Mouse (Mus musculus) NIH3T3 (cell line): ENCODE measurements around the gene Lrrtm3.

Source experiments
- DNase-seq: peaks from one replicate; pipeline ENCODE4 v3.0.0-alpha.2; 2012; ENCODE audit warnings: low read depth

The Lrrtm3 gene

GRCm38 (mm10) chr10:64041218-64041617 lies 48.9 kb downstream of the Lrrtm3 start:
- DNase-seq, result no peak

- no peak for DNase-seq
Observed at GRCm38 (mm10) chr10:64039760-64040535, 50.1 kb downstream of the Lrrtm3 start.

GRCm38 (mm10) chr10:64030901-64031300 lies 59.2 kb downstream of the Lrrtm3 start:
- DNase-seq, result no peak

DNA sequence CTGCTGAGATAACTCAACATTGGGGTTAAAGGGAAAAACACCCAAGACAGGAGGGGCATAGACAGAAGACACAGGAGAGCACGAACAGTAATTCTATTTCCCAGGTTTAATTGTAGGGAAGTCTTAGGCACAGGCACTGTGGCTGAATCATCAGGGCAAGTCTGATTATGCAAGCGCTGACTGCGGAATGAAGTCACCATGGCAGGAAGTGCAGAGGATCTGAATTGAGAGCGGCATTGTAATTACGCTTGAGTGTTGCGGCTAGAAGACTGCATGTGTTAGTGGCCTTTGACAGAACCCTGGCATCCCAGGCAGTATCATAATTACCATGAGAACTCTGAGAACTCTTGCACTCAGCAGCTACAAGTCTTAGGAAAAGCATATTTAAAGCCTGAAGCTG lies 66.7 kb downstream of the Lrrtm3 start:
- no peak for DNase-seq

GRCm38 (mm10) chr10:64020347-64020746 lies 69.7 kb downstream of the Lrrtm3 start:
- DNase-seq, result no peak

DNA sequence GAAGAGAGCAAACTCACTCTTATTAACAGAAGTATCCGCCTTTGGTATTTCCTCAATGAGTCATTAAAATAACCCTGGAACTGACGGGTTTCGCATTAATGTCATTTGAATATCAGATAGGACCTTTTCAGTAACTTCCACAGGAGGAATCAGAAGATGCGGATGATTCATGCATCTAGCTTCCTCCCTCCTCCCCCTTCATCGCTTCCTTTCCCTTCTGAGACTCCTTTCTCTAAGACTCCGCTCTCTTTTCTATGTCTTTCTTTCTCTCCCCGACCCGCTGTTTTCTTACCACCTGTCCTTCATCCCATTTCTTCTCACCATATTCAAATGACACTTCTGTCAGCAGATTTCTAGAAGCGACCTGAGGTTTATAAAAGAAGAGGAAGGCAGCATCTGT lies 88.1 kb downstream of the Lrrtm3 start:
- DNase-seq, result no peak

DNA sequence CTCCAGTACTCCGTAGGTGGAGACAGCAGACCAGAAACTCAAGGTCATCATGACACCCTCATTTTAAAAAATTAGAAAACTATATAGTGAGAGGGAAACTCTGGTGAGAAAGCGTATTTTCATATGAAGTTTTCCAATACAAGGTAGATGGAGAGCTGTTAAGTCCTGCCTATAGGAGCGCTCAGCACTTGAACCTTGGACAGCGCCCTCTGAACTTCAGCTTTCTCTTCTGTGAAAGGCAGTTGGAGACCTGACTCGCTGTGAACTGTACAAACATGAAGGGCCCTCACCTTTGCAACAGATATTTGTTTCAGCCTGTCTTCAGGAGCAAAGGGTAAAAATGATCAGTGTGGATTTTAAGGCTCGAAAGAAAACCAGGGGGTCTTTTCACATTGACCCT lies 88.5 kb downstream of the Lrrtm3 start:
- peak; percentile 7 for DNase-seq

- DNase-seq, result no peak
Observed at GRCm38 (mm10) chr10:63994251-63994650, 95.8 kb downstream of the Lrrtm3 start.

DNA sequence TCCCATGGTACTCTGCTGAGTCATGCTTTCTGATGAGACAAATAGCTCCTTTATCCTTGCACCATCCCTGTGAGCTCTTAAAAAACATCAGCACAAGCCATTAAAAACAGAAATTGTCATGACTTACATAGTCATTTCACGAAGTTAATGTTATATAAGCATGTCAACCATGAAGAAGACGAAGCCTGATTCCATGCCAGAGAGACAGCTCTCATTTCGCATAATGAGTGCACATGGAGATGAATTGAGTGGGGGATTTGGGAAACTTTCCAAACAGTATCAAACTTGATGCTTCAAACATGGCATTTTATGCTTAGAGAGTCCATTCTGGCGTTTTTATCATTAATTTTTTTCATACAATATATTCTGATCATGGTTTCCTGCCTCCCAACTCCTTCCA lies 104.5 kb downstream of the Lrrtm3 start:
- DNase-seq, result no peak

DNA sequence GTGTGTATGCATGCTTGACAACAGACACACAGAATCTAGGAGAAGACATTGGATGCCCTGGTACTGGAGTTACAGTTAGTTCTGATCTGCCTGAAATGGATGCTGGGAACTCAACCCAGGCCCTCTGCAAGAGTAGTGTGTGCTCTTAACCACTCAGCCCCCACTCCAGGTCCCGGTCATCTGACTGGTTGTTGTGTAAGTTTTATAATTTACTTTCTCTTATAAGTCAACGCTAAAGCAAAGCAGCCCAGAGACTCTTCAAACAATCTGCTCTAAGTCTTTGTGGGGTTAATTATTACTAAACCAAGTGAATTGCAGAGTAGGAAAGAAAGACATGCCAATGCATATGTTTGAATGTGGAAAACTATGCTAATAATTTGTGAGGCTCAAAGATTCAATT lies 110.7 kb downstream of the Lrrtm3 start:
- DNase-seq, result no peak

GRCm38 (mm10) chr10:63978969-63979368 lies 111.1 kb downstream of the Lrrtm3 start:
- DNase-seq, result no peak

DNA sequence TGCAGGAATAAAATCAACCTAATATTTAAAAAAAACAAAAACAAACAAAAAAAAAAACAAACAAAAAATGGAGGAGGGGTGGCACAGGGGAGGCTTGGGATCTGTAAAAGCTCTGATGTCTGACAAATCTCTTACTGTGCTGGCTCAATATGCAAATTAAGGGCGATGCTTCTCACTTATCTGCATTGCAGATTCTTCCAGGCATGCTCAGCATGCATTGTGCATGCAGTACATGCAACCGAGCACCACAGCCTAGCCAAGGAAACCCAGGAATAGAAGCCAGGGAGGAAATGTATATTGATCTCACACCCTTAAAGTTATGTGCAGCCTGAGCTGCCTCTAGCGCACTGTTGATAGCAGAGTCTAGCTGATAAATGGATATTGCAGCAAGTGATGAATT lies 111.5 kb downstream of the Lrrtm3 start:
- no peak for DNase-seq

GRCm38 (mm10) chr10:63978101-63978500 lies 112.0 kb downstream of the Lrrtm3 start:
- no peak for DNase-seq

GRCm38 (mm10) chr10:63972300-63972699 lies 117.8 kb downstream of the Lrrtm3 start:
- no peak for DNase-seq

DNA sequence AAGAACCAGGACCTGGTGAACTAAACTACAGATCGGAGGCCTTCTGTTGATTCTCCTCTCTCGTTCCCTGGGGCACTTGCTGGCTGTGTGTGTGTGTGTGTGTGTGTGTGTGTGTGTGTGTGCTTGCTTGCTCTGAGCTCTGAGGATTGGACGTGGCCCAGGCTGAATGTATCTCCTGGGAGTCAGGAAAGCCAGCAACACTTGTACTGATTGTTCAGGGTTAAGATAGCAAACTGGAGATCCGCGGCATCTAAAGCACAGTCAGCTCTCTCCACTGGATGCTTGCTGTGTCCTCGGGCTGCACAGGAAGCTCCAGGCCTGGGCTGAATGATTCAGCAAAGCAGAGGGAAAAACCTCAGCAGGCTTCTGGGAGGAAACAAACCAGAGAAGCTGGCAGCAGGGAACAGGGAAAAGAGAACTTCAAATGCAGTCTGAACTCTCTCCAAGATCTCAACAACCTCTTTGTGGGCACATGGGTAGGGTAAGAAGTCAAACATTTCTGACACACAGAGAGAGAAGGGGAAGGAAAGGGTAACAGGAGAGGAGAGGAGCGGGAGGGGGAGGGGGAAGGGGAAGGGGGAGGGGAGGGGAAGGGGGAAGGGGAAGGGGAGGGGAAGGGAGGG lies 135.7 kb downstream of the Lrrtm3 start:
- peak; percentile 6 for DNase-seq

DNA sequence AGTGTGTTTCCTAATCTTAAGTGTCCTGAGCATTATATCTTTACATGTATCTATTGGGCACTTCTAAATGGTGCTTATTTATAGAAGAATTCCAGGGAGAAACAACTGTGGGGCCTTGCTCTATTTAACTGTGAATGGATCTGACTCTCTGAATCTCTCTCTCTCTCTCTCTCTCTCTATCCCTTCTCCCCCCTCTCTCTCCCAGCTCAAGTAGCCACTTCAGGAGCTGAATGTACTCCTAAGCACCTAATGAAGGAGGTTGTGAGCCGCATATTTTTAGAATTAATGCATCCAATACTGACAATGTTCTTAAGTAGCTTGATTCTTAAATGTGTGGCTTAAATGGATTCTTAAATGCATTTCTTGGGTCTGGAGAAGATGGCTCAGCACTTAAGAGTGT lies 138.6 kb downstream of the Lrrtm3 start:
- no peak for DNase-seq

DNA sequence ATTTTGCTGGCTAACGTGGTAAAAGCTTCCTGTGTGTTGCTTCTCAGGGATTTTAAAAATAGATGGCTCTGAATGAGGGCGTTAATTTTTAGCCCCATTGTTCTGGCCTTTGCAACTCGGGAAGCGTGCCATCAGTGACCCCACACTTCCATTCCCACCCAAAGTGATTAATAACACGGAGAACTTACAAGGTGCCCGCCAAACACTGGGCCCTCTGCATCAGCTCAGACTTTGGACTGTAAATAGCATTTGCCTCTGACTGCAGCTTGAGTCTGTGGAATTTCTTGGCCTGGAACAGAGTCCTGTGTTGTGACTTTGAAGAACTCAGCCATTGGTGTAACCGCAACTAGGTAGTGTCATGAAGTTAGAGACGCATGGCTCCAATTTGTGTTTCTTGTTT lies 139.2 kb downstream of the Lrrtm3 start:
- no peak for DNase-seq

GRCm38 (mm10) chr10:63947266-63947665 lies 142.8 kb downstream of the Lrrtm3 start:
- no peak for DNase-seq

GRCm38 (mm10) chr10:63945534-63945933 lies 144.5 kb downstream of the Lrrtm3 start:
- DNase-seq, result no peak

GRCm38 (mm10) chr10:63933946-63934345 lies 156.1 kb downstream of the Lrrtm3 start:
- no peak for DNase-seq

- no peak for DNase-seq
Observed at GRCm38 (mm10) chr10:63927334-63927733, 162.7 kb downstream of the Lrrtm3 start, which contains the start of gene Gm10118. Gm10118 (minus strand) TSS chr10:63927434.

- no peak for DNase-seq
Observed at GRCm38 (mm10) chr10:63908878-63909277, 181.2 kb downstream of the Lrrtm3 start.

DNA sequence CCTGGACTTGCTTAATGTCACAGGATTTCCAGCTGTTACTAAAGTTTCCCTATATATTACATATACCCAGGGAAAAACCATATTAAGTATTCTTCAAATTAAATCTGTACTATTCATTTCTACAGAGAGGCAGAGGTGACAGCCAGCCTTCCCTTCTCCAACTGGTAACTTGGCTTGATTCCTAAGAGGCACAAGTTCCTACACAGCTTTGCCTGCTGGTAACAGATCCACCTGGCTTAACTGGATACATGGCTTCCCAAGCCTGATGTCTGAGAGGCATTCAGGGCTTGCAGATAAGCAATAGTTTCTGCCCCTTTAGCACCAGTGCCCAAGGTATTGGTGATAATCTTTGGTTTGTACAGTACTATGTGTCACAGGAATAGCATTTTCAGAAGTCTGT lies 190.2 kb downstream of the Lrrtm3 start:
- no peak for DNase-seq

- no peak for DNase-seq
Observed at GRCm38 (mm10) chr10:63894612-63895011, 195.5 kb downstream of the Lrrtm3 start.
